Mouse (Mus musculus) ES-Bruce4 (cell line): ENCODE results near the gene Lgsn.
A peak's percentile ranks its signal among the peaks of the same experiment; 100 is the strongest.

Source experiments
- CTCF ChIP-seq: IDR thresholded peaks from one replicate; pipeline ENCODE4 v1.8.1; 2011; ENCODE audit warnings: low read depth, low read length
- EP300 ChIP-seq: IDR thresholded peaks from 2 replicates; pipeline ENCODE4 v1.6.1; 2011; ENCODE audit warnings: low read depth, low read length; ENCODE audit not compliant: insufficient read depth
- POLR2A ChIP-seq: IDR thresholded peaks from one replicate; pipeline ENCODE4 v1.8.1; 2011; ENCODE audit warnings: low read length; ENCODE audit not compliant: insufficient read depth

GRCm38 (mm10) chr1:31152799-31153426, 23.3 kb upstream of the Lgsn start:
- peak; percentile 43 for TF ChIP-seq CTCF
- no peak for TF ChIP-seq EP300
- no peak for TF ChIP-seq POLR2A
